Mouse (Mus musculus) heart, postnatal 0 days (tissue): Measurements from ENCODE around the gene Gtf2h3.

Experiments
- CTCF ChIP-seq: IDR thresholded peaks from 2 replicates; pipeline ENCODE4 v1.5.1; 2016; ENCODE audit warnings: antibody characterized with exemption, control low read depth, low read depth
- EP300 ChIP-seq: IDR thresholded peaks from 2 replicates; pipeline ENCODE4 v1.6.1; 2016; ENCODE audit warnings: antibody characterized with exemption, low read depth

DNA sequence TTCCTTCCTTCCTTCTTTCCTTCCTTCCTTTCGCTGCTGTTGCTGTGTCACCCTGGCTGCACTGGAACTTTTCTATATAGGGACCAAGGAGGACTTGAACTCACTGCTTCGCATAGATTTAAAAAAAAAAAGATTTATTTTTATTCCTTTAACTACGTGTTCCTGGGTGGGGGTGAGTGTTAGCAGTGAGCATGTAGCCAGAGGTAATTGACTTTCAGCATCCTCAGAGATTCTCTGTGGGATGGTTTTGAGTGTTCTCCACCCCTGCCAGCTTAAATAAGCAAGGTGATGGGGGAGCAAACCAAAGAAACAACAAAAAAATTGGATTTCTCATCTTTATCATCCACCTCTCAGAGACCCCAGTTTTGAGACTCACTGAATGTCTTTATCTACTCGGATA is 39.0 kb upstream of the Gtf2h3 start:
- TF ChIP-seq CTCF (no peak), EP300 (no peak)
